Mouse (Mus musculus) T-helper 2 cell (primary cell): Measurements from ENCODE around the gene Gm2007.
"Not testable (repeated sequence)": the region's sequence is repeated elsewhere in the genome, so short reads cannot be mapped to it uniquely, and the experiment has no call there.

ENCODE experiments used
- in situ Hi-C: fragments of 300-600 bp; cut with MboI, MseI; formaldehyde crosslinking; loops from one replicate; pipeline ENCODE4 v1.15.1; 2025; ENCODE audit warnings: high pct_unique_total_duplicates

The Gm2007 gene

DNA sequence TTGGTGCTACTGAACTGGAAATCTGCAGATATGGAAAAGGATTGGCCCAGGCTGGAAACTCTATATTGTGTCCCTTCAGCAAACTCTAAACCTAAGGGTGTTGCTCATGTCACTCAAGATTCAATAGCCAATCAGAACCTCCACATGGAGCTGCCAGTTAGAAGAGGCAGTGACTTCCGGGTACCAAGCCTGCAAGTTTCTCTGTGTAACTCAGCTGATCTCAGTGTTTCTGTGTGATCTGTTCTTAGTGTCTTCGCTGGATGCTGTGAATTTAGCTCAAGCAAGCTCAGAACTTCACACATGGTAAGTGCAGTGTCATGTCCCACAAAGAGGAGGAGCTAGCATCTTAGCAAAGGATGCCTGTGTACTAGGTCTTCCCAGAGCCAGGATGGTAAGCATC, at the start of gene Gm2007:
Gene Gm2007, plus strand, starts transcription at position 301 of the 400 bp plus-strand sequence.
- in situ Hi-C loops, result not testable (repeated sequence)

DNA sequence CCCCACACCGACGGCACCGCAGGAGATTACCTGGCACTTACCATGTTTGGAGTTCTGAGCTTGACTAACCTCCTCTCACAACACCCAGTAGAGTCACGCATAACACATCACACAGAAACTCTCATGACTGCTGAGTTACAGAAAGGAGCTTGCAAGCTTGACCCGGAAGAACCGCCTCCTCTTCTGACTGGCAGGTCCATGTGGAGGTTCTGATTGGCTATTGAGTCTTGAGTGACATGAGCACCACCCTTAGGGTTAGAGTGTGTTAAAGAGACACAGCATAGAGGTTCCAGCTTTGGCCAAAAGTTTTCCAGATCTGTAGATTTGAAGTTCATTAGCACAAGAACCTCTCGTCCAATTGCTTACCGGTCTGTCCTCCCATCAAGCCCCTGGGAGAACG, 37.8 kb upstream of the Gm2007 start, which contains the start of gene Zfp969:
Gene Zfp969, minus strand, starts transcription at position 101 of the 400 bp plus-strand sequence.
- in situ Hi-C loops, result not testable (repeated sequence)

DNA sequence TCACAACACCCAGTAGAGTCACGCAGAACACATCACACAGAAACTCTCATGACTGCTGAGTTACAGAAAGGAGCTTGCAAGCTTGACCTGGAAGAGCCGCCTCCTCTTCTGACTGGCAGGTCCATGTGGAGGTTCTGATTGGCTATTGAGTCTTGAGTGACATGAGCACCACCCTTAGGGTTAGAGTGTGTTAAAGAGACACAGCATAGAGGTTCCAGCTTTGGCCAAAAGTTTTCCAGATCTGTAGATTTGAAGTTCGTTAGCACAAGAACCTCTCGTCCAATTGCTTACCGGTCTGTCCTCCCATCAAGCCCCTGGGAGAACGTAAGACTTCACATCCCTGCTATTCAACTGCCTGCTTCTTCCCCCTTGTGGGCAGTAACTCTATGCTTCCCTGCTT, 59.7 kb downstream of the Gm2007 start, which contains the start of gene Gm14288:
Gene Gm14288, minus strand, starts transcription at position 101 of the 400 bp plus-strand sequence.
- in situ Hi-C loops, result not testable (repeated sequence)
